Mouse (Mus musculus) CH12.LX (cell line): ENCODE results near the gene Nans.

Source experiments
- CTCF ChIP-seq, 2 experiments: IDR thresholded peaks in 1 of 2; conservative IDR thresholded peaks in 1 of 2; 2 replicates each; pipeline ENCODE4 v1.5.1; 2011 to 2012; ENCODE audit warnings: low read depth in 2 of 2, low read length in 2 of 2, improper control_type of control experiment in 1 of 2, inconsistent platforms in 1 of 2, mild to moderate bottlenecking in 1 of 2, moderate library complexity in 1 of 2
- HCFC1 ChIP-seq: IDR thresholded peaks from 2 replicates; pipeline ENCODE4 v1.6.1; 2012; ENCODE audit warnings: low read depth, mild to moderate bottlenecking, inconsistent platforms, low read length, improper control_type of control experiment
- POLR2A ChIP-seq: IDR thresholded peaks from 2 replicates; pipeline ENCODE4 v1.6.1; 2011; ENCODE audit warnings: low read depth, mild to moderate bottlenecking, improper control_type of control experiment, low read length

DNA sequence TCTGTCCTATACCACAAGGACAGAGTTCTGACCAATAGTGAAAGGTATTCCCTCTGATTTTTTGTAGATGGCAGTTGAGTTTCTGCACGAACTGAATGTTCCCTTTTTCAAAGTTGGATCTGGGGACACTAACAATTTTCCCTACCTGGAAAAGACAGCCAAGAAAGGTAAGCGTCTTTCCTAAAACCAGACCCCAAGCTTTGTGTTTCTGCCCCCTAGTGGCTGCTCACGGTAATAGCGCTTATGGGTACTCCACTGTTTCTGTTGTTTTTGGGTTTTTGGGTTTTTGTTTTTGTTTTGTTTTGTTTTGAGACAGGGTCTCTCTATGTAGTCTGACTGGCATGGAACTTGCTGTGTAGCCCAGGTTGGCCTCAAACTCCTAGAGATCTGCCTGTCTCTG is 9.9 kb downstream of the Nans start:
- no peak for TF ChIP-seq HCFC1
- TF ChIP-seq CTCF (conservative IDR thresholded peaks at IDR 0.05 in 1 of 2, IDR thresholded peaks at IDR 0.05 in 1 of 2; ENCODE audit: low read depth in 2 of 2, low read length in 2 of 2): peak; percentile 75 to 94
- TF ChIP-seq POLR2A: no peak
